Mouse (Mus musculus) left cerebral cortex, adult 11 months (tissue): ENCODE results near the gene Ehmt1.

Source experiments
- DNase-seq: peaks from one replicate; pipeline ENCODE4 v3.0.0; 2022; ENCODE audit warnings: low spot score

The Ehmt1 gene

GRCm38 (mm10) chr2:24805621-24806020 lies 113.8 kb downstream of the Ehmt1 start:
- no peak for DNase-seq

- DNase-seq, result no peak
Observed at GRCm38 (mm10) chr2:24796833-24797457, 122.5 kb downstream of the Ehmt1 start.

- DNase-seq, result no peak
Observed at GRCm38 (mm10) chr2:24787250-24787649, 132.2 kb downstream of the Ehmt1 start.

DNA sequence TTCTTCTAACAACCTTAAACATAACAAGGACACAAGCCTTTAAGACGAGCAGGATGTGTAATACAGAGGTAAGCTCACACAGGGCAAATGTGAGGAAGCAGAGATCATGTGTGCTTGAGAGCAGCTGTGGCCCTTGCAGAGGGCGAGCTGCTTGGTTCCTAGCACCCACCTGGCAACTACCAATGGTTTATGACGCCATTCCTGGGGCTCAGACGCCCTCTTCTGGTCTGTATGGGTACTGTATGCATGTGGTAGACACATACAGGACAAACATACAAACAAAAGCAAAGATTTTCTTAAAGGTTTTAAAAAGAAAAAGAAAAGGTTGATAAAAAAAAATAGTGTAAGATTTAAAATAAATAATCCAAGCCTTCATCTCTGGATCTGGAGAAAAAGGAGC lies 138.2 kb downstream of the Ehmt1 start:
- DNase-seq, result no peak

- no peak for DNase-seq
Observed at GRCm38 (mm10) chr2:24776831-24777230, 142.6 kb downstream of the Ehmt1 start.

DNA sequence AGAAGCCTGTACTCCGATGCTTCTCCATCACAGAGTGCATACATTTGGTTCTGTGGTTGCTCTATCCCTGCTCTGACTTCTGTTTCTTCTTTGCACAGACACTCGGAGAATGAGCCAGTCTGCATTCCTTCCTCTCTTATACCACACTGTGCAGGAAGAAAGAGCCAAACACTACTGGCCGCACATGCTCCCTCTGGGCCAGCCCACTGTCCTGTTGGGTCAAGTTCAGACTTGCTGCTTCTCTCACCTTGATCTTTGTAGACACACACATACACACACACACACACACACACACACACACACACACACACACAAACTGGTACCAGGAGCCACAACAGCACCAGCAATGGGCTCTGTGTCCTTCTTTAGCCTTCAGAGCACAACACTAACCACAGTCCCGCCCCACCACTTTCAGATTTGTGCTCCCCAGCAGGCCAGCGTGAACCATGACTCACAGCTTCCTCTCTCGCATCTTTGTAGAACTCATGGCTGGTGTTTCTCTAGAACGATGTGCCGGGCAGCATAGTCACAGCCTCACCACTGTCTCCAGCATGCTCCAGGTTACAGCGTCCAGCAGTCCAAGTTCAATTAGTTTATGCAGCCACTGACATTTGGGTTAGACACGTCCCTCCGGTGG lies 143.3 kb downstream of the Ehmt1 start:
- no peak for DNase-seq

GRCm38 (mm10) chr2:24774832-24775231 lies 144.6 kb downstream of the Ehmt1 start:
- DNase-seq, result no peak

- DNase-seq, result no peak
Observed at GRCm38 (mm10) chr2:24770861-24771260, 148.6 kb downstream of the Ehmt1 start.

DNA sequence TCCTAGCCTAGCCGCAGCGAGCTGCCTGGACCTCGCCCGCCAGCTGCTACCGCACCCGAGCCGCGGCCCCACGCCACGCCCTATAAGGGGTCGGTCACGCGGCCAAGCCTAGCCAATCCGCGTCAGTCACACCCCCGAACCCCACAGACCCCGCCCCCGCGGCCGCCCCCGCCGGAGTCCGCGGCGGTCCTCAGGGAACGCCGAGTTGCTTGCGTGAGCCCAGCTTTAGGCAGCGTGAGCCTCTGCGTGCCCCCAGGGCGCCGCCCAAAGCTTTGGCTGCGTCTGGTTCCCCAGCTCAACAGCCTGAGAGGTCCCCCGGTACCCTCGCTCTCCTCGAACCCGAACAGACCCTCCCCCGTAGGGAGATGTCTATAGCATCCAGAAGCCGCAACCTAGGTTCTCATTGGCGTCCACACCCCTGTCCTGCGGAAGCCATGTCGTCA lies 156.3 kb downstream of the Ehmt1 start, which contains the start of gene Cacna1b:
Gene Cacna1b, minus strand, starts transcription at position 38 of the 443 bp plus-strand sequence.
- DNase-seq, result peak; percentile 83

DNA sequence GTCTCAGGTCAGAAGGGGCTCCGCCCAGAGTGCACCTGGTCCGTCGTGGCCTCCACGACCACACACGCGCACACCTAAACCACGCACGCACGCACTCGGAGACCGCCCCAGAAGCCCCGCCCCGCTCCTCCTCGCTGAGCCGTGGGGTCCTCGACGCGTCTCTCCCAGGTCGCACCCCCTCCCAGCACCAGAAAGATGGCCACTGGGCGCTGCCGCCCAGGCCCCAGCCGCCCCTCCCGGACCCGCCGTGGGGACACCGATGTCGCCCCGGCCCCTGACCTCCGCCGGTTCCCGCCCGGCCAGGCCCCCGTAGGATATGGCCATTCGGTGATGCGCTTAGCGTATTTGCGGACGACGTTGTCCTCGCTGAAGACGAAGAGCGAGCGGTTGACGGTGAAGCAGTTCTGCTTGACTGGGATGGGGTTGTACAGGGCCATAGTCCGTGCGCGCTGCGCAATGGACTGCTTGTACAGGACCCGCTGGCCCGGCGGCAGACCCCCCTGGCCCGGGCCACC lies 156.9 kb downstream of the Ehmt1 start:
- DNase-seq, result peak; percentile 41

GRCm38 (mm10) chr2:24761923-24762445 lies 157.4 kb downstream of the Ehmt1 start:
- peak; percentile 58 for DNase-seq

GRCm38 (mm10) chr2:24755276-24755675 lies 164.1 kb downstream of the Ehmt1 start:
- DNase-seq, result peak; percentile 58

DNA sequence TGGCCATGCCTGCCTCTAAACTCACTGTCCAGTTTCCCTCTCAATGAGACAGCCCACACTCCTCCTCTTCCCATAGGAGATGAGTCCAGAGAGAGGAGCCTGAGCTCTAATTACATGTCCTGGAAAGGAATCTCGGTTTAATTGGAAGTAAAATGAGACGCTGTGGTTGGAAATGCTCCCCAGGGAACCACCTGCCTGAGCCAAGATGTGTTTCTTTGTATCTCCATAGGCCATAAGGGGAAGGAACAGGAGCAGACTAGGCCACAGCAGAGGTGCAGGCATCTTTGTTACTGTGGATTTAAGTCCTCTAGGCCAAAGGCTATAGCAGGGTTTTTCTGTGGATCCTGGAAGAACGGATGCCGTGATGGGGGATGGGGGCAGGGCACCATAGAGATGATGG lies 166.8 kb downstream of the Ehmt1 start:
- DNase-seq, result no peak

- no peak for DNase-seq
Observed at GRCm38 (mm10) chr2:24750051-24750450, 169.4 kb downstream of the Ehmt1 start.

DNA sequence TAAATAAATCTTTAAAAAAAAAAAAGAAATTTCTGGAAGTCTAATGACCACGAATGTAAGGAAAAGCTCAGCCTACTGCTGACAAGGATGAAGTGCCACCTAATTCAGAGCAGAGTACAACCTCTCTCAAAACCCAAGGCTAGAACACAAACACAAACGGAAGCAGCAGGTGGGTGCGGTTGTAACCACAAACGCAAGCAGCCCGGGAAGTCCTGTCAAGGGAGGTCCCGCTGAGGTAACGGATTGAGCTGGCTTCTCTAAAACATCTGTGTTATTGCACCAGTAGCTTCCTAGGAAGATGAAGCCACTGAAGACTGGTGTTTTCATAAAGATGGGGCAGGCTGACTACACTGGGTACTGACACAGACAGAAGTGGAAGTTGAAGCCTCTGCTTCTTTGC lies 171.5 kb downstream of the Ehmt1 start:
- DNase-seq, result no peak
